Mouse (Mus musculus) neural tube, embryonic 11.5 days (tissue): Measurements from ENCODE around the gene Ehbp1l1. TPM values are rescaled to one million over a fixed set of nuclear protein-coding genes. Genes with fewer than 3 reads are reported as not detected.

ENCODE experiments used
- ATAC-seq: fragments of 200-750 bp; cut with Nextera tagmentation; 2 replicates; pipeline ENCODE4 v1.8.0; 2017; ENCODE audit warnings: moderate number of reproducible peaks, mild to moderate bottlenecking, moderate TSS enrichment, moderate library complexity; ENCODE audit not compliant: insufficient read depth, low FRiP score, low TSS enrichment
- DNase-seq: peaks from one replicate; pipeline ENCODE4 v3.0.0-alpha.2; 2015; ENCODE audit warnings: low spot score
- H3K27ac ChIP-seq: fragments of 300-500 bp; sonication (generic); 2 replicates; pipeline ENCODE4 v1.5.1; 2014; ENCODE audit warnings: low read depth, mild to moderate bottlenecking, low read length
- H3K27me3 ChIP-seq: fragments of 300-500 bp; sonication (generic); 2 replicates; pipeline ENCODE4 v1.6.1; 2014; ENCODE audit warnings: mild to moderate bottlenecking, low read length, mixed read lengths; ENCODE audit not compliant: control insufficient read depth, insufficient read depth
- H3K36me3 ChIP-seq: fragments of 300-500 bp; sonication (generic); 2 replicates; pipeline ENCODE4 v1.6.1; 2014; ENCODE audit warnings: mild to moderate bottlenecking, low read length, moderate library complexity, mixed read lengths; ENCODE audit not compliant: control insufficient read depth, insufficient read depth
- H3K4me1 ChIP-seq: fragments of 300-500 bp; sonication (generic); 2 replicates; pipeline ENCODE4 v1.6.1; 2014; ENCODE audit warnings: low read length, mixed read lengths; ENCODE audit not compliant: control insufficient read depth, insufficient read depth
- H3K4me2 ChIP-seq: fragments of 300-500 bp; sonication (generic); 2 replicates; pipeline ENCODE4 v1.6.1; 2014; ENCODE audit warnings: low read depth, mild to moderate bottlenecking, moderate library complexity
- H3K4me3 ChIP-seq: fragments of 300-500 bp; sonication (generic); 2 replicates; pipeline ENCODE4 v1.5.1; 2014; ENCODE audit warnings: low read depth, low read length
- H3K9ac ChIP-seq: fragments of 300-500 bp; sonication (generic); 2 replicates; pipeline ENCODE4 v1.6.1; 2014; ENCODE audit warnings: mild to moderate bottlenecking, low read length
- H3K9me3 ChIP-seq: fragments of 300-500 bp; sonication (generic); 2 replicates; pipeline ENCODE4 v1.6.1; 2016; ENCODE audit warnings: low read length; ENCODE audit not compliant: control insufficient read depth
- WGBS: fragments of 180-500 bp; shearing (Covaris S2); extraction: QIAGEN DNeasy Blood & Tissue Kit; methylation state at CpG from one replicate; pipeline ENCODE4 v1.1.7; 2014; 5-methylcytosine and 5-hydroxymethylcytosine counted together
- polyA plus RNA-seq: library from polyadenylated mRNA; unstranded; fragments of >200 nt; fragmentation: Nextera tagmentation; extraction: Ambion mirVana; gene quantifications from 2 replicates; pipeline ENCODE4 v1.2.1, GENCODE M21; 2014

Ehbp1l1 gene
- polyA plus RNA-seq, 1 experiment from 2014 or later: 6.8 TPM

DNA sequence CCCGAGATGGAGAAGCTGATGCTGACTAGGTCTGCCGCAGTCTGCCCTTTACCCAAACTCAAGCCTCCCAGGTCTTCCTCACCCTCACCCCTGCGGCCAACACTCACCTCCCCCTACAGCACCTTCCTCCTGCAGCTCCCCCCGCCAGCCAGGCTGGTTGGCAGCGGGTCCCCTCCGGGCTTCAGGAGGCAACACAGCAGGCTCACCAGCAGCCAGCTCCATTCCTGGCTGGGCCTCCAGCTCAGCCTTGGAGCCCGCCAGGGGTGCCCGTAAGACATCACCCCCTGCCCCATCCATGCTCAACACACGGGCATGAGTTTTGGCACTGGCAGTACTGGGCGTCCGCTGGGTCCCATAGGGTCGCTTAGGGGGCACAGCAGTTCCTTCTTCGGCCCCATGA lies 41.1 kb downstream of the Ehbp1l1 start:
- peaks cover 9% of the 10 kb centered on the region for H3K4me1 ChIP-seq
- WGBS: 96% methylated on average over 13 of the region's 13 CpGs
- no peaks in the 10 kb centered on the region for H3K27me3 ChIP-seq
- H3K9me3 ChIP-seq: no peaks in the 10 kb centered on the region
- H3K4me2 ChIP-seq: no peak overlapping the region
- DNase-seq (no peak), ATAC-seq (no peak)
- no peak overlapping the region for H3K4me3 ChIP-seq
- no peak overlapping the region for H3K27ac ChIP-seq
- H3K9ac ChIP-seq: no peak overlapping the region
- H3K36me3 ChIP-seq: peaks cover 30% of the 10 kb centered on the region

DNA sequence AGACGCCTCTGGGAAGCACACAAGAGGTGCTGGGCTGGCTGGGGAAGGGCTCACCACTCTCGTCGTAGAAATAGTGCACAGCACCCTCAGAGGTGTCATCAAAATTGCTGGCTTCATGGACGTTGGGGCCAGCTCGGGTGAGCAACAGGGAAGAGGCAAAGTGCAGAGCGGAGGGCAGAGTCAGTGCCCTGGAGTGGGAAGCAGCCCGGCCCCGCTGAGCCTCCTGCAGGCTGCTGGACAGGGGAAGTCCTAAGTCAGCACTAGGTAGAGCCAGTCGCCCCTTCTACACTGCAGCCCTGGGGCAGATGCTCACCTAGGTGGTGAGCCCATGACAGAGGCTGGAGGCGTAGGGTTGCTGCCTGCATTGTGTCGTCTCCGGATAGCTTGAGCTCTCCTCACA lies 41.9 kb downstream of the Ehbp1l1 start:
- Histone ChIP-seq H3K9me3 (no peaks in the 10 kb centered on the region), H3K4me1 (peaks cover 7% of the 10 kb centered on the region; the same call in 1 of the 2 replicates), H3K9ac (no peak overlapping the region), H3K4me2 (no peak overlapping the region), H3K36me3 (peaks cover 38% of the 10 kb centered on the region), H3K27ac (no peak overlapping the region), H3K27me3 (no peaks in the 10 kb centered on the region), H3K4me3 (no peak overlapping the region)
- ATAC-seq (no peak), DNase-seq (no peak)
- WGBS: 92% methylated on average over 12 of the region's 12 CpGs

DNA sequence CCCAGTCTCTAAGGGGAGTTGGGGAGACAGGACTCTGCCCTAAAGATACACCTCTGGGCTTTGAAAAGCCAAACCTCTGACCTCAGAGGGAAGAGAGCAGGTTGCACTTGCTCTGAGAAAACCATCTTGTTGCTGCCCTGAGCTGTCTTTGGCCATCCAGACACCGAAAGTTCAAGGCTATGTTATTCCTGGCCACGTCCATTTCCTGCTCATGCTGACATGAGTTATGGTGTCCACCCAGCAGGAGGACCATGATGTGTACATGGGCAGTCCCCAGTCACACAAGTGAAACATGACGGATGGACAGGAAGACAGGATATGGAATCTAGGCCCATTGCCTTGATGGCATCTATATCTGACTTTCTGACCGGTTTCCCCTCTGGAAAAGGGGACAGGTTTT lies 45.7 kb downstream of the Ehbp1l1 start:
- Histone ChIP-seq H3K27ac (no peak overlapping the region), H3K9ac (no peak overlapping the region), H3K36me3 (peaks cover 48% of the 10 kb centered on the region), H3K4me3 (no peak overlapping the region), H3K27me3 (no peaks in the 10 kb centered on the region), H3K4me1 (no peaks in the 10 kb centered on the region), H3K9me3 (no peaks in the 10 kb centered on the region), H3K4me2 (no peak overlapping the region)
- DNase-seq: no peak
- 89% methylated on average over 4 of the region's 4 CpGs for WGBS
- ATAC-seq: no peak

DNA sequence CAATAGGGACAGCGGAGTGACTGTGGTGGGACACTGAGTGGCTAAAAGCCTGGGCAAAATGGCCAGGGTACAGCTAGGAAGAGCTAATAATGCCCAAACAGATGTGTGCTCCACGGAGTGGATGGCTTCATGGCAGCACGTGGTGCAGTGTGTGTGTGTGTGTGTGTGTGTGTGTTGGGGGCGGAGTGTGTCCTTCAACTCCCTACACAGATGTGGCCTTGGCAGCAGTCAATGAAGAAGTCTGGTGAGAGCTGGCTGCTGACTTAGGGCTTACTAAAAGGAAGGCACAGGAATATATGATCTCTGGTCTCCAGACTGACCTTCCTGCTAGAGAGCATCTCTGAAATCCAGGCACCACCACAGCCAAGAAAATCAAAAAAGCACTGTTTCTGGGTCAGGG lies 57.7 kb downstream of the Ehbp1l1 start:
- Histone ChIP-seq H3K27me3 (no peaks in the 10 kb centered on the region), H3K27ac (no peak overlapping the region), H3K36me3 (peaks cover 21% of the 10 kb centered on the region), H3K9me3 (no peaks in the 10 kb centered on the region), H3K4me1 (peaks cover 5% of the 10 kb centered on the region), H3K4me3 (no peak overlapping the region), H3K4me2 (no peak overlapping the region), H3K9ac (no peak overlapping the region)
- ATAC-seq: no peak
- 93% methylated on average over 4 of the region's 4 CpGs for WGBS
- DNase-seq: no peak

GRCm38 (mm10) chr19:5666386-5666785 lies 59.7 kb downstream of the Ehbp1l1 start:
- 95% methylated on average over 18 of the region's 18 CpGs for WGBS
- Histone ChIP-seq H3K4me3 (no peak overlapping the region), H3K9me3 (no peaks in the 10 kb centered on the region), H3K27me3 (no peaks in the 10 kb centered on the region), H3K4me2 (no peak overlapping the region), H3K27ac (no peak overlapping the region), H3K36me3 (peaks cover 10% of the 10 kb centered on the region), H3K4me1 (peaks cover 15% of the 10 kb centered on the region), H3K9ac (no peak overlapping the region)
- ATAC-seq (no peak), DNase-seq (no peak)

DNA sequence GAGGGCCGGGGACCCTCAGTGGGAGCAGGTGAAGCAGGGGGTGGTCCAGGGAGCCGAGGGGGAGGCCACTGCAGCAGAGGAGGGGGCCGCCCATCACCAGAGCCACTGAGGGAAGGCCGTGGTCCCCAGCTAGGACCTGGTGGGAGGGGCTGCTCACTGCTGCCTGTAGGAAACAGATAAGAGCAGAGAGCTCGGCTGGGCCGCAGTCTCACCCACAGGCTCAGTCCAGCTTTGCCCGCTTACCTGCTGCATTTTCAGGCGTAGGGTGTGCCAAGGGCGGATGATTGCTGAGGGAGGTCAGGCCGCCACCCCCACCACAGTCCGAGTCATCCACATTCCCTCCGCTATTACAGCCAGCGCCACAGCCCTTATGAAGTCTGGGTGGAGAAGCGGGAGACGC lies 60.7 kb downstream of the Ehbp1l1 start:
- peaks cover 6% of the 10 kb centered on the region for H3K36me3 ChIP-seq
- no peaks in the 10 kb centered on the region for H3K9me3 ChIP-seq
- DNase-seq (no peak), ATAC-seq (no peak)
- no peaks in the 10 kb centered on the region for H3K27me3 ChIP-seq
- no peak overlapping the region for H3K9ac ChIP-seq
- no peak overlapping the region for H3K4me2 ChIP-seq
- no peak overlapping the region for H3K27ac ChIP-seq
- WGBS: 90% methylated on average over 15 of the region's 15 CpGs
- H3K4me1 ChIP-seq: peaks cover 15% of the 10 kb centered on the region
- H3K4me3 ChIP-seq: no peak overlapping the region

GRCm38 (mm10) chr19:5664669-5665257 lies 61.4 kb downstream of the Ehbp1l1 start:
- Histone ChIP-seq H3K36me3 (peaks cover 6% of the 10 kb centered on the region), H3K9ac (no peak overlapping the region), H3K9me3 (no peaks in the 10 kb centered on the region), H3K4me3 (no peak overlapping the region), H3K27me3 (no peaks in the 10 kb centered on the region), H3K4me2 (no peak overlapping the region), H3K27ac (no peak overlapping the region), H3K4me1 (peaks cover 15% of the 10 kb centered on the region)
- WGBS: 94% methylated on average over 10 of the region's 10 CpGs
- no peak for DNase-seq
- no peak for ATAC-seq

DNA sequence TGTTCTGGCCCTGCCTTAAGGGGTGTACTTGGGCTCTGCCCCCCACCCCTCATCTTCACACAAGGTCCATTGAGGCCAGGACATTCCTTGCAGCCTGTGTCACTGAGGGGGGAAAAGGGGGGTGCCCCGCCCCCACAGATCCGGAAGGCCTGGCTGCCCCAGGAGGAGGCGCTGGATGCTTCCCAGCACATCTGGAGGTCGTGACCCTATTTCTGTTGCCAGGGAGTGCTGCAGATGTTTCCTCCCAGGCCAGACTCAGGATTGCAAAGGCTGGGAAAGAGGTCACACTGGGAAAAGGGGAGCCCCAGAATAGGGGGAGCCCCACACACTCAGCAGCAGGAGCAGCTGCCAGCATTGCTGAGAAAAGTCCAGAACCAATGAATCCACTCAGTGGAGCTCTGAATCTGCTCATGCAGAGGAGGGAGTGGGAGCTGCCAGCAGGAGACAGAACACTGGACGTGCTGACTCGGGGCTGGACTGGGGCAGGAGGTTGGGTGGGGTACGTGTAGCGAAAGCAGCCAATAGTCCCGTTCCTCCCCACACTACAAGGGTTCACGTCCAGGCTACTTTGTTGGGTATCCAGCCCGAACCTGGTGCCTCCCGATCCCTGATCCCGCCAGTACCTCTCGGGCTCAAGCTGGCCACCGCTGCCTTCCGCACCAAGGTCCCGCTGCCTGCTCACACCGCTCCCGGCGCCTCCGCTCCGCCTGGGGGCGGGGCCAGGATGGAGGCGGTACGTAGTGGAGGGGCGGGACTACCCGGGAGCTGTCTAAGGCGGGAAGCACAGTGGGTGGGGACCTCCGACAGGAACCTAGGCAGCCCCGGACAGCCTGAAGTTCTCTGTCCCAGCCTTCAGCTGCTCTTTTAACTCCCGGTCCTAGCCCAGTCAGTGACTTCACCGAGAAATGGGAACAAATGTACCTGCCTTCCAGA lies 62.9 kb downstream of the Ehbp1l1 start, which contains the start of gene Sipa1:
Sipa1 (minus strand) TSS at position 727 of the 933 bp plus-strand sequence.
- ATAC-seq (peak; percentile 91), DNase-seq (peak; percentile 94)
- peaks cover 6% of the 10 kb centered on the region for H3K36me3 ChIP-seq
- under 1% methylated on average over 30 of the region's 32 CpGs for WGBS
- no peaks in the 10 kb centered on the region for H3K9me3 ChIP-seq
- peak within 1 kb of the TSS; percentile 67 for H3K9ac ChIP-seq
- peak within 1 kb of the TSS; percentile 70 for H3K27ac ChIP-seq
- H3K4me1 ChIP-seq: peaks cover 15% of the 10 kb centered on the region
- H3K27me3 ChIP-seq: no peaks in the 10 kb centered on the region
- peak within 1 kb of the TSS; percentile 60 for H3K4me2 ChIP-seq
- H3K4me3 ChIP-seq: peak within 1 kb of the TSS; percentile 42
